Mouse (Mus musculus): ENCODE data around the gene S100a5. TPM values are rescaled to one million over a fixed set of nuclear protein-coding genes. Genes with fewer than 3 reads are reported as not detected.

Gene S100a5
- total and polyA plus RNA-seq, 3 experiments = not detected

DNA sequence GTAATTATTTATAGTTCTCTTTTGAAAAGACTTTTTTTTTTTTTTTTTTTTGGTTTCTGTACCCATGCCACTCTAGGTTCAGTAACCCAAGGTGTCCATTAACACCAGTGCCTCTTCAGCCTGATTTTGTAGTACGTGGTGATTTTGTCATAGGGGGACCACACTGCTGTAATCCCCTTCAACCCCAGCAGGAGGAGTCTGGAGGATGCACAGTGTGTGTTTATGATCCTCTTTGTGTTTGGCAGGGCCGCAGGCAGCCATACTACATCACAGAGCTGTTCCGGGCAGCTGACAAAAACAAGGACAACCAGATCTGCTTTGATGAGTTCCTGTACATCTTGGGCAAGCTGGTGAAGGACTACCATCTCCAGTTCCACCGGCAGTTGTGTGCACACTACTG is 49.1 kb downstream of the S100a5 start:
- Histone ChIP-seq H3K27ac (no peak overlapping the region), H3K4me3 (no peak overlapping the region), H3K79me2 (replicated peaks; ENCODE audit: control insufficient read depth, insufficient read depth, low read length) (no peaks in the 10 kb centered on the region), H3K27me3 (ENCODE audit: control insufficient read depth, insufficient read depth, low read length) (no peaks in the 10 kb centered on the region), H3K4me1 (ENCODE audit: control insufficient read depth, insufficient read depth, low read length) (no peaks in the 10 kb centered on the region), H3K36me3 (ENCODE audit: control insufficient read depth, insufficient read depth, low read length) (no peaks in the 10 kb centered on the region), H3K9ac (ENCODE audit: low read depth, low read length) (no peak overlapping the region)
- WGBS = 63% methylated on average over 4 of the region's 4 CpGs
- intact Hi-C loops (cut with DNase I) = loop anchor here (1.0 kb wide), 1 partner anchor 52 kb away; no protein-coding TSS in a partner anchor
- no peak for DNase-seq
- TF ChIP-seq EP300 (IDR thresholded peaks at IDR 0.05; ENCODE audit: insufficient read depth, low read depth, low read length) (no peak), CTCF (IDR thresholded peaks at IDR 0.05) (0 out of 2 replicates have a peak, but pooled peaks have one; percentile 15), POLR2A (IDR thresholded peaks at IDR 0.05; ENCODE audit: insufficient read depth, low read depth, low read length) (no peak)

GRCm38 (mm10) chr3:90659364-90660044 is 51.2 kb downstream of the S100a5 start:
- Histone ChIP-seq H3K9ac (ENCODE audit: low read depth, low read length) (no peak overlapping the region), H3K4me1 (ENCODE audit: control insufficient read depth, insufficient read depth, low read length) (no peaks in the 10 kb centered on the region), H3K4me3 (no peak overlapping the region), H3K79me2 (replicated peaks; ENCODE audit: control insufficient read depth, insufficient read depth, low read length) (no peaks in the 10 kb centered on the region), H3K27ac (no peak overlapping the region), H3K36me3 (ENCODE audit: control insufficient read depth, insufficient read depth, low read length) (no peaks in the 10 kb centered on the region), H3K27me3 (ENCODE audit: control insufficient read depth, insufficient read depth, low read length) (no peaks in the 10 kb centered on the region)
- TF ChIP-seq CTCF (IDR thresholded peaks at IDR 0.05) = no peak
- TF ChIP-seq EP300 (IDR thresholded peaks at IDR 0.05; ENCODE audit: insufficient read depth, low read depth, low read length) = no peak
- TF ChIP-seq POLR2A (IDR thresholded peaks at IDR 0.05; ENCODE audit: insufficient read depth, low read depth, low read length) = no peak
- no peak for DNase-seq
- intact Hi-C loops (cut with DNase I) = no loop called here

Other genes with a start within 250 kb of the S100a5 start
- 1 to 10 TPM in 1 of 2 experiments, under 1 TPM in 1; 0.76 to 1.1 TPM for gene Slc27a3, start 218.6 kb upstream of the S100a5 start, total RNA-seq (2021)
- gene Slc27a3, start 218.6 kb upstream of the S100a5 start, polyA plus RNA-seq (2012; rRNA removed) = 2.2 and 3.7 TPM in 2 replicates
- 10 to 100 TPM; 22.9 to 26.3 TPM for gene Ints3, start 174.9 kb upstream of the S100a5 start, total RNA-seq (2021)
- 15.2 and 21.8 TPM in 2 replicates for gene Ints3, start 174.9 kb upstream of the S100a5 start, polyA plus RNA-seq (2012; rRNA removed)
- 10 to 100 TPM; 16.1 to 16.3 TPM for gene Npr1, start 142.7 kb upstream of the S100a5 start, total RNA-seq (2021)
- gene Npr1, start 142.7 kb upstream of the S100a5 start, polyA plus RNA-seq (2012; rRNA removed) = 35.0 and 47.5 TPM in 2 replicates
- 10 to 100 TPM; 30.6 to 32.2 TPM for gene Ilf2, start 132.4 kb upstream of the S100a5 start, total RNA-seq (2021)
- gene Ilf2, start 132.4 kb upstream of the S100a5 start, polyA plus RNA-seq (2012; rRNA removed) = 13.9 and 24.9 TPM in 2 replicates
- gene Snapin, start 117.5 kb upstream of the S100a5 start, total RNA-seq (2021) = 10 to 100 TPM; 60.0 to 71.3 TPM
- gene Snapin, start 117.5 kb upstream of the S100a5 start, polyA plus RNA-seq (2012; rRNA removed) = 50.7 and 89.1 TPM in 2 replicates
- 10 to 100 TPM; 90.0 to 93.0 TPM for gene Chtop, start 99.0 kb upstream of the S100a5 start, total RNA-seq (2021)
- gene Chtop, start 99.0 kb upstream of the S100a5 start, polyA plus RNA-seq (2012; rRNA removed) = 30.4 and 51.4 TPM in 2 replicates
- 1,000 to 10,000 TPM in 1 of 2 experiments, 100 to 1,000 TPM in 1; 871 to 1,070 TPM for gene S100a1, start 94.1 kb upstream of the S100a5 start, total RNA-seq (2021)
- 1,425 and 1,426 TPM in 2 replicates for gene S100a1, start 94.1 kb upstream of the S100a5 start, polyA plus RNA-seq (2012; rRNA removed)
- 10 to 100 TPM; 28.3 to 29.6 TPM for gene S100a13, start 94.1 kb upstream of the S100a5 start, total RNA-seq (2021)
- 56.7 and 78.0 TPM in 2 replicates for gene S100a13, start 94.1 kb upstream of the S100a5 start, polyA plus RNA-seq (2012; rRNA removed)
- gene S100a14, start 81.7 kb upstream of the S100a5 start, total RNA-seq (2021) = under 1 TPM; 0.23 to 0.50 TPM
- gene S100a14, start 81.7 kb upstream of the S100a5 start, polyA plus RNA-seq (2012; rRNA removed) = 0.57 TPM in 1 of 2 replicates, not detected in the other
- gene S100a16, start 71.3 kb upstream of the S100a5 start, total RNA-seq (2021) = 10 to 100 TPM; 65.5 to 69.6 TPM
- gene S100a16, start 71.3 kb upstream of the S100a5 start, polyA plus RNA-seq (2012; rRNA removed) = 75.2 and 98.3 TPM in 2 replicates
- gene S100a3, start 47.9 kb upstream of the S100a5 start, total RNA-seq (2021) = not detected
- 0.32 and 0.37 TPM in 2 replicates for gene S100a3, start 47.9 kb upstream of the S100a5 start, polyA plus RNA-seq (2012; rRNA removed)
- not detected for gene S100a2, start 18.3 kb upstream of the S100a5 start, total RNA-seq (2021)
- not detected in 2 replicates for gene S100a2, start 18.3 kb upstream of the S100a5 start, polyA plus RNA-seq (2012; rRNA removed)
- not detected for gene Gm42674, start 6.6 kb upstream of the S100a5 start, total RNA-seq (2021)
- not detected in 2 replicates for gene Gm42674, start 6.6 kb upstream of the S100a5 start, polyA plus RNA-seq (2012; rRNA removed)
- gene S100a4, start 4.8 kb upstream of the S100a5 start, total RNA-seq (2021) = 10 to 100 TPM in 1 of 2 experiments, 1 to 10 TPM in 1; 9.9 to 11.4 TPM
- gene S100a4, start 4.8 kb upstream of the S100a5 start, polyA plus RNA-seq (2012; rRNA removed) = 20.4 and 26.3 TPM in 2 replicates
- 10 to 100 TPM; 65.8 to 79.9 TPM for gene S100a6, start 4.4 kb downstream of the S100a5 start, total RNA-seq (2021)
- 141 and 158 TPM in 2 replicates for gene S100a6, start 4.4 kb downstream of the S100a5 start, polyA plus RNA-seq (2012; rRNA removed)
- gene S100a7a, start 45.5 kb downstream of the S100a5 start, total RNA-seq (2021) = under 1 TPM; 0.18 to 0.57 TPM
- gene S100a7a, start 45.5 kb downstream of the S100a5 start, polyA plus RNA-seq (2012; rRNA removed) = 0.29 and 1.0 TPM in 2 replicates
- 1 to 10 TPM in 1 of 2 experiments, not detected in 1; 7.7 TPM for gene S100a8, start 60.5 kb downstream of the S100a5 start, total RNA-seq (2021)
- gene S100a8, start 60.5 kb downstream of the S100a5 start, polyA plus RNA-seq (2012; rRNA removed) = 4.6 and 6.6 TPM in 2 replicates
- 1 to 10 TPM; 1.5 to 9.2 TPM for gene S100a9, start 87.2 kb downstream of the S100a5 start, total RNA-seq (2021)
- 6.2 and 7.0 TPM in 2 replicates for gene S100a9, start 87.2 kb downstream of the S100a5 start, polyA plus RNA-seq (2012; rRNA removed)
- not detected for gene Pglyrp4, start 118.4 kb downstream of the S100a5 start, total RNA-seq (2021)
- gene Pglyrp4, start 118.4 kb downstream of the S100a5 start, polyA plus RNA-seq (2012; rRNA removed) = not detected in 2 replicates
- not detected for gene Gm5849, start 169.4 kb downstream of the S100a5 start, total RNA-seq (2021)
- not detected in 2 replicates for gene Gm5849, start 169.4 kb downstream of the S100a5 start, polyA plus RNA-seq (2012; rRNA removed)